Mouse (Mus musculus) WW6 (cell line): ENCODE measurements at regions not wholly inside any gene's neighbourhood (a gene's known extent, or its start where the extent isn't known, plus 50 kb on each side); places are given as distances from the start of the nearest gene placed in this dataset.
A peak's percentile ranks its signal among the peaks of the same experiment; 100 is the strongest.

Experiments
- DNase-seq: peaks from one replicate; pipeline ENCODE4 v3.0.0-alpha.2; 2013; ENCODE audit warnings: low read depth, low spot score

DNA sequence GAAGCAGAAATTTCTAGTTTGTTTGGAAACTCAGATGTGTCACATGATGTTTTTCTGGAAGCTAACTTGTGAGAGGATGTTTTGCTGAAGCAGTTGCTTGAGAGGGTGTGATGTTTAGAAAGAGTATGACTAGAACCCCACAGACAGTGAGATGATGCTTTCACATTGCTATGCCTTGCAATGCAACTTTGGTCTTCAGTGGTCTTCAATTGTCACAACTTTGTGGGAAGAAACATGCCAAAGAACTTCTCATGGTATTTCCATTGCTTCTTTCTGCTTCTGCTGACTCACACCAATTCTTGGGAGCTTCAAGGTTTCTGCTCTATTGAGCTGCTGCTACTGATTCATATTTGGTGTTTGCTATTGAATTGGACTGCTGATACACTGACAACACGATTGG is 365.3 kb upstream of the Tmem229a start:
- no peak for DNase-seq

DNA sequence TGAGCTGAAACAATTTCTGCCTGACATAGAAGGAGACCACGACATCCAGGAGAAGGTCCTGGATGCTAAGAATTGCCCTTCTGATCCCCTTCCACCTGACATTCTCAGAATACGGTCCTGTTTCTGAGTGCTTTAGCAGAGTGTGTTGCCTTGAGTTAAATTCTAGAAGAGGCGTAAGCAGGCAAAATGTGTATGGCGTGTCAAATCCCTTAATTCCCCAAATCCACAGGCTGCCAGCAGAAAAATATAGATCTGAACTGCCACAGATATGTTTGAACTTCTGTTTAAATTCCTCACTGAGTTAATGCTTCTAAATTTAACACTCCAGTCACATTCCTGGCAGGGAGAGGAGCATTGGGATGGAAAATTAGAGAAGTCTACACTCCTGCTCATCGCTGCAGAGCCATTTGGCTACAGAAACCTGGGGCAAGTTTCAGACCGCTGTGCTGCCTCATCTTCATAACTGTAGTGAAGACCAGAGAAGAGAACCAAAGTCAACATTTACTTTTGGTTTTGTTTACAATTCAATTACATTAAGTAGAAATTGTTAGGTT is 364.3 kb upstream of the Tmem229a start:
- DNase-seq, result no peak

DNA sequence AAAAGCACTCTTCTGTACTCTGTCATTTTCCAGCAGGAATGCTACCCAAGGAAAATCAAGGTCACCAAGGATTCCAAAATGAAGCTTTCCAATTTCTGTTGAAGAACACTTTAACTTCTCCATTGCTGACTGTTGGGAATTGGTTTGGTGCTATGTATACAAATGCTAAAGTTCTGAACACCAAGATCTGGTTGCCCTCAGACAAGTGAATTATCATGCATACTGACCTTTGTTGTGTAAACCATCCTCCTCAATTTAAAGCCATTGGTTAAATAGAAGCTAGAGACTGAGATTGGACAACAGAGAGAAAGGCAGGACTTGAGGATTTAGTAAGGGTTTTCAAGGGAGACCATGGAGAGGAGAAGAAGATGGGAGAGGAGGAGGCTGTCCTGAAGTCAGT is 351.4 kb upstream of the Tmem229a start:
- no peak for DNase-seq

DNA sequence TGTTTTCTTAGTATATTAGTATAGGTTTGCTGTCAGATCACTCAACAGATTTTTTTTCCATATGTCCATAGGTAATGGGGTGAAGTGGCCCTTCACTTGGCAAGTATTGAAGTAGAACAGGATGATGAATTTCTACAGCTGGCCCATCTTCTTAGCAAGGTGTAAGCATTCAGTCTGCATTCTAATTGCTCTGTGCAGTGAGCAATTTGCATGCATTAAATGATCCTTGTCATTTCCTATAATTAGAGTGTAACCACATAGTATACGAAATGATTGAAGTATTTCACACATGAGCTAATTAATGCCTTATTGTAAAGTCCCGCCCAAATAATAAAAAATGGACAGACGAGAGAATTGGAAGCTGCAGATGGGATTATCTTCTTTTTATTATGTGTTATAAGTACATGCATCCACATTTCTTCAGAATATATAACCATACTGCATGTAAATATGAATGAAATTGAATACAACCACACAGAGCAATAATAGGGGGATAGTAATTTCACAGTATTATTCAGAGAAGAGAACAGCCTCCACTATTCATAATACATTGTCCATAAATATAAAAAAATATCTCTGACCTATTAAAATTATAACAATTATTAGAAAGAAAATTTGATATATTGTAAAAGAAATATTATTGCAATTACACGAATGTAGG is 348.9 kb upstream of the Tmem229a start:
- no peak for DNase-seq

DNA sequence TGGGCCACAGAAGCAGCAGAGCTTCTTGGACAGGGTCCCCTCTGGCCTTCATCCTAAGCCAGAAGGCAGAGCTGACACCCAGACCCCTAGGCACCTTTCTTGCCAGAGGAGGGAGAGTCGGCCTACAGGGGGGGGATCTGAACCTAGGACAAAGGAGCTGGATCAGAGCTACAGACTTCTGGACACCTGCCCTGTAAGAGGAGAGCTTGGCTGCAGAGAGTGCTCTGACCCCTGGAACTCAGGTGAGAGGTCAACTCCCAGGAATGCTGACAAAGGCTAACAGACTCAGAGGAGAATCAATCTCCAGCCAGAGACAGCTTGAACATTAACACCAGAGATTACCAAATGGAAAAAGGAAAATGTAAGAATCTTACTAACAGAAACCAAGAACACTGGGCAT is 335.5 kb upstream of the Tmem229a start:
- DNase-seq, result no peak

DNA sequence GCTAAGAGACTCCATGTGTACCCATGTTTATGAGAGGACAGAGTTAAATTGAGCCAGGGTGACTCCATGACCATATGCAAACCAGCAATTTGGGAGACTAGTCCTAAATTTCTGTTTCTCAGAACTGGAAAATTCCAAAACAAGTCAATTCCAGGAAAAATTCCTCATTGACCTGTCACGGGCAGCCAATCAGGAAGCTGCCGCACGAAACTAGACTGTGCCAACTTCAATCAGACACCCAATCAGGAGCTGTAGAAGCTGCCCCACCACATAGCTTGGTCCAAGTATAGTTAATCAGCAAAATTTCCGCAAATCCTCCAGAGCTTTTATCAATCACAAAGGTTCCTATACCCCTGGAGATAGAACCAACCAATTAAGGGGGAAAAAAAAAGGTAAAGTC is 331.5 kb upstream of the Tmem229a start:
- no peak for DNase-seq

DNA sequence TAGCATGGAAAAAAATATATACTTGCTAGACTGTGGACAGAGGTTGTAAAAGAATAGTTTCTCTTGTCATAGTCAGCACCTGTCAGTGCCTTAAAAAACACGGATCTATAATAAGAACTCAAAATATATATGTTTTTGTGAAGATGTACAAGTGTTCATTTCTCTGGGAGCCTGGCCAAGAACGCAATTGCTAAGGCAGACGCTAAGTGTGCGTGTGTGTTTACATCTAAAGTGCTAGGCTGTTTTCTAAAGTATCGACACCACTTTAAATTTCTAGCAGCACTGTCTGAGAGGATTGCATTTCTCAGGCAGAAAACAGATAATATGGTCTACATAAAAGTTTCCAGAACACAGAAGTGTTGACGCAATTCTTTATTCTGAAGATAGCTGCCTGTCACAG is 330.2 kb upstream of the Tmem229a start:
- no peak for DNase-seq

DNA sequence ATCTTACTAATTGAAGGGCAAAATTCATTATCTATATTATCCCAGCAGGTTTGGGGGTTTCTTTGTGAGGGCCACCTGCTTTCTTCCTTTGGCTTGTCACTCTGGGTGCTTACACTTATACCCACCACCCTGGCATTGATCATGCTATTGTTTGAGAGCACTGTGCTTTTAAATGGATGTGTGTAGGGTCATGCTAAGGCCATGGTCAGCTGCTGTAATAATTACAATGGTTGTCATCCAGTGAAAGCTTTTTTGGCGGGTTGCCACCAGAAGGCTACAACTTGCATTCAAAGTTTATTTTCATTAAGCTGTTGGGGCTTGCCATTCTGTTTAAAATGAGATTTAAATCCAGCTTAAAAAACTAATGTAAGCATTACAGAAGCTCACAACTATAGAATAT is 322.4 kb upstream of the Tmem229a start:
- no peak for DNase-seq

DNA sequence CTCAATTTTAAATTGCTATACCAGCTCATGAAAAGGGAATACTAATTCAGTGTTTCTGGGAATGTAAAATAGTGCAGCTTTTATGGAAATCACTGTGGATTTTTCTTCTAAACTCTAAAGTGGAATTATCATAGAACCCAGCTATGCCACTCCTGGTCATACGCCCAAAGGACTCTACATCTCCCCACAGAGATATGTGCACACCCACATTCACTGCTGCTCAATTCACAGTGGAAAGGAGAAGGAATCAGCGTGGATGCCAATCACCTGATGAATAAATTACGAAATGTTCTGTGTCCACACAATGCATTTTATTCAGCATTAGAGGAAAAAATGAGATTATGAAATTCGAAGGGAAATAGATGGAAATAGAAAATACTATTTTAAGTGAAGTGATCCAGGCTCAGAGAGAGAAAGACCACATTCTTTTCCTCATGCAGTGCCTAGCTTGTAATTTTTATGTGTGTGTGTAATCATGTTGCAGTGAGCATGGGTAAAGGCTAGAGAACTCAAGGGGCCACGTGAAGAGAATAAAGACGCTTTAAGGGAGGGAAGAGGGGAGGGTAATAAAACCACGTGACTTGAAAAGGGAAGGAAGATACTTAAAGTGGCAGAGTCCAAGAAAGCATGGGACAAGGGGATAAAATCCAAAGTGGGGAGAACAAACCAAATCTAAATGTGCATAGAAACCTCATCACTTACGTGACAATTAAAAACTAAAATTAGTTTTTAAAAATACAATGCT is 321.8 kb upstream of the Tmem229a start:
- no peak for DNase-seq

DNA sequence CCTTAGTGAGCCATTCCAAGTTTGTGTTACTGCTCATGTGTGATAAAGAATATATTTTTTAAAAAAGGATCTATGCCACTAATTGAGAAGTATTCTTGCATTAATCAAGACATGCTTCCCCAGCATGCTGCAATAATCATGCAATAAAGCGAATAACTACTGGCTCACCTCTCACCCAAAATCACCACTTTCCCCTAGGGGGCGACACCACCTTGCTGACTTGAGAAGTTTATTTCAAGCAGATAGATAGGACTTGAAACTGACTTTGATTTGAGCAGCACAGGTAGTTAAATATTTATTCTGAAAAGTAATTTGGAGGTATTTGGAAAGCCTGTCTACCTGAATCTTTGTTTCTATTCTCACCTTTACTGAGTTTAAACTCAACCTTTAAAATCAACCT is 320.1 kb upstream of the Tmem229a start:
- DNase-seq, result peak; percentile 9

DNA sequence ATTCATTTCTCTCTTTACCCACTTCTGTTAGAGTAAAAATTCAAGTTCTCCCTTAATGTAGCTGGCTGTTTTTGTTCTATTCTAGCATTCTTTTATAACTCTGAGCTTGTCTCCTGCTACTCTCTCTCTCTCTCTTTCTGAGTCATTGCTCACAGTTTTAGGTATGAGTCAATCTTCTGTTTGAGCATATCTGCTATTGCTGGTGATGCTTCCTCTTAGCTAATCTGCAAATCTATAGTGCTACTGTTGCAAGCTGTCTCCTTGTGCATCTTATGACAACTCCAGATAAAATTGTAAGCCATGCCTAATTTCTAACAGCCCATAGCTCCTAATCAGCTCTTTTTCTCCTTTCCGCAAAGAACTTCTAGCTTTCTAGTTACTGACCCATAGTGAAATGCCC is 304.5 kb upstream of the Tmem229a start:
- no peak for DNase-seq

DNA sequence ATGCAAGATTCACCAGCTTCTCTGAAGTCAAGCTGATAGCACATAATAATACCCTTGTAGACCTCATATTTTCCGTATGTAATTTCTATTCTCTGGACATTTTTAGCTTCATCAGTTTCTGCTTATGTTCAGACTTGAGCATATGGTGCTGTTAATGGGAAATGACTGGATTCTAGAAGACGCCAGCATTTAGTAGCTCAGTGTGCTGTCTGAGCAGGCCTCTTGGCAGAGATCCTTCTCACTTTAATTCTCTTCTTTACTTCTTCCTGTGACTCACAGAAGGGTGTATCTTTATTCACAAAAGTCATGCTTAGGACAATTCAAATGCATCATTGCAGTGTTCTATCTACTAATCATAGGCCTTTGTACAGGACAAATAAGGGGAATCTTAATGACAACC is 299.7 kb upstream of the Tmem229a start:
- no peak for DNase-seq

DNA sequence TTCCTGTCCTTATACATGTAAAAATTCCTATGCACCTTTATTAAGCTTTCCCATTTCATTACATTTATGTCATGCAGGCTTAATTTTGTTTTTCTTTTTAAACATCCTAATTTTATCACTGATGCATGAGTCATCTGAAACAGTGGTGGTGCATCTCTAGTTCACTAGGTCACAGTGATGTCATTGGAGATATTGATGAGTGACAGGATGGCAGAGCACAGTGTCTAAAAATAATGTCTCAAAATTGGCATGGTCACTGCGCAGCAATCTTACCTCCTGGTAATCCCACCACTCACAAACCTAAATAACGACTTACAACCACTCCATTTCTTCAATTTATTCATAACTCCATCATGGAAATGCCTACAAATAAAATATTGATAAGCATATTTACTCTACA is 280.9 kb upstream of the Tmem229a start:
- DNase-seq, result no peak

DNA sequence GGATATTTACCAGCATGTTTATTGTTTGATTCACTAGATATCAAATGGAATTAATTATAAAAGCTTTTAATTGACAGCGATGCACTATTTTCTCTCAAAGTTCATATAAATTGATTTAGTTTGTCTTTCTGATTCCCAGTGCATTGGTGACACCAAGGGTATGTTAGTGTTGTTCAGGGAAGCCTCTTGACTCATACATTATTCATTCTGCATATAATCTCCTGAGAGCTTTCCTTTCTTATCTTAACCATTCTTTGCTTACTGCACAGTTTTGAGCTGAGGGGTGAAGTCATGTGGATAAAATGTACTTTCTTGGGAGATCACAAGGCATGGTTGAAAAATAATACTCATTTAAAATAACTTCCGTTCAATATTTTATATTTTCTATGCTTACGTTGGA is 280.5 kb upstream of the Tmem229a start:
- no peak for DNase-seq
